Mouse (Mus musculus): ENCODE data around the gene Gjd2. TPM values are rescaled to one million over a fixed set of nuclear protein-coding genes. Genes with fewer than 3 reads are reported as not detected.

The Gjd2 gene
- polyA plus RNA-seq, 1 experiment: not detected

- Histone ChIP-seq H3K36me3 (ENCODE audit: control insufficient read depth, insufficient read depth, low read length, poor library complexity, severe bottlenecking) (no peaks in the 10 kb centered on the region), H3K27ac (ENCODE audit: insufficient read depth, low read length) (no peak overlapping the region), H3K9me3 (replicated peaks; ENCODE audit: control insufficient read depth, insufficient read depth, low read length, poor library complexity, severe bottlenecking) (no peaks in the 10 kb centered on the region), H3K27me3 (ENCODE audit: control insufficient read depth, insufficient read depth, low read length, poor library complexity, severe bottlenecking) (no peaks in the 10 kb centered on the region), H3K9ac (ENCODE audit: low read depth, poor library complexity, severe bottlenecking) (no peak overlapping the region), H3K4me1 (ENCODE audit: control insufficient read depth, insufficient read depth, low read length) (no peaks in the 10 kb centered on the region), H3K4me3 (ENCODE audit: low read depth, low read length) (no peak overlapping the region)
- no peak for TF ChIP-seq POLR2A (IDR thresholded peaks at IDR 0.05; ENCODE audit: insufficient read depth, low read length)
- TF ChIP-seq EP300 (IDR thresholded peaks at IDR 0.05; ENCODE audit: insufficient read depth, low read depth, low read length): no peak
- no peak for TF ChIP-seq CTCF (IDR thresholded peaks at IDR 0.05; ENCODE audit: low read depth, low read length)
Observed at GRCm38 (mm10) chr2:114047960-114048611, 34.7 kb upstream of the Gjd2 start.

DNA sequence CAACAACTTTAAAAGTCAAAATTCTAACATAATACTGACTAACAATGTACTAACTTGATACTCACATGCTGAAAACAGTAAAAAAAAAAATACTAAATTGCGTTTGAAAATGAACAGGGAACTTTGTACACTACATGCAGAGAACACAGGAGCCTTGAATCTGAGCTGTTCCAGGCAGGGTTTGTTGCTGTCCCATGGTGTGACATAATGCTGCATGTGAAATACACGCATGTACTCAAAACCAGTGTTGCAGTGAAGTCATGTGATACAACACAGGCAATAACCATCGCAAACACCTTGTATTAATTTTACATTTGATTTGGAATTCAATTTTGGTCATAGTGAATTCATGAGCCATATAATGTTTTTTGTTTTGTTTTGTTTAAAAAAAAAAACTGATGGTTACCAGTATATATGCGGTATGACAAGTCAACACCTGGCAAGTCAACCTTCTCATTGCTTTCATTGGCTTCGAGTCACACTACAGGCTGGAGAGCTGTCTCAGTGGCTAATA lies 32.8 kb upstream of the Gjd2 start:
- Histone ChIP-seq H3K27ac (ENCODE audit: insufficient read depth, low read length) (no peak overlapping the region), H3K36me3 (ENCODE audit: control insufficient read depth, insufficient read depth, low read length, poor library complexity, severe bottlenecking) (no peaks in the 10 kb centered on the region), H3K4me3 (ENCODE audit: low read depth, low read length) (no peak overlapping the region), H3K9ac (ENCODE audit: low read depth, poor library complexity, severe bottlenecking) (no peak overlapping the region), H3K27me3 (ENCODE audit: control insufficient read depth, insufficient read depth, low read length, poor library complexity, severe bottlenecking) (no peaks in the 10 kb centered on the region), H3K4me1 (ENCODE audit: control insufficient read depth, insufficient read depth, low read length) (no peaks in the 10 kb centered on the region), H3K9me3 (replicated peaks; ENCODE audit: control insufficient read depth, insufficient read depth, low read length, poor library complexity, severe bottlenecking) (no peaks in the 10 kb centered on the region)
- TF ChIP-seq POLR2A (IDR thresholded peaks at IDR 0.05; ENCODE audit: insufficient read depth, low read length): no peak
- TF ChIP-seq CTCF (IDR thresholded peaks at IDR 0.05; ENCODE audit: low read depth, low read length): no peak
- no peak for TF ChIP-seq EP300 (IDR thresholded peaks at IDR 0.05; ENCODE audit: insufficient read depth, low read depth, low read length)

- Histone ChIP-seq H3K4me1 (ENCODE audit: control insufficient read depth, insufficient read depth, low read length) (no peaks in the 10 kb centered on the region), H3K4me3 (ENCODE audit: low read depth, low read length) (no peak overlapping the region), H3K9me3 (replicated peaks; ENCODE audit: control insufficient read depth, insufficient read depth, low read length, poor library complexity, severe bottlenecking) (no peaks in the 10 kb centered on the region), H3K9ac (ENCODE audit: low read depth, poor library complexity, severe bottlenecking) (no peak overlapping the region), H3K27me3 (ENCODE audit: control insufficient read depth, insufficient read depth, low read length, poor library complexity, severe bottlenecking) (no peaks in the 10 kb centered on the region), H3K27ac (ENCODE audit: insufficient read depth, low read length) (no peak overlapping the region), H3K36me3 (ENCODE audit: control insufficient read depth, insufficient read depth, low read length, poor library complexity, severe bottlenecking) (no peaks in the 10 kb centered on the region)
- no peak for TF ChIP-seq CTCF (IDR thresholded peaks at IDR 0.05; ENCODE audit: low read depth, low read length)
- no peak for TF ChIP-seq EP300 (IDR thresholded peaks at IDR 0.05; ENCODE audit: insufficient read depth, low read depth, low read length)
- no peak for TF ChIP-seq POLR2A (IDR thresholded peaks at IDR 0.05; ENCODE audit: insufficient read depth, low read length)
Observed at GRCm38 (mm10) chr2:114037926-114038325, 24.5 kb upstream of the Gjd2 start.

- Histone ChIP-seq H3K36me3 (ENCODE audit: control insufficient read depth, insufficient read depth, low read length, poor library complexity, severe bottlenecking) (no peaks in the 10 kb centered on the region), H3K9me3 (replicated peaks; ENCODE audit: control insufficient read depth, insufficient read depth, low read length, poor library complexity, severe bottlenecking) (no peaks in the 10 kb centered on the region), H3K4me1 (ENCODE audit: control insufficient read depth, insufficient read depth, low read length) (no peaks in the 10 kb centered on the region), H3K27me3 (ENCODE audit: control insufficient read depth, insufficient read depth, low read length, poor library complexity, severe bottlenecking) (no peaks in the 10 kb centered on the region), H3K9ac (ENCODE audit: low read depth, poor library complexity, severe bottlenecking) (no peak overlapping the region), H3K4me3 (ENCODE audit: low read depth, low read length) (no peak overlapping the region), H3K27ac (ENCODE audit: insufficient read depth, low read length) (no peak overlapping the region)
- no peak for TF ChIP-seq POLR2A (IDR thresholded peaks at IDR 0.05; ENCODE audit: insufficient read depth, low read length)
- TF ChIP-seq EP300 (IDR thresholded peaks at IDR 0.05; ENCODE audit: insufficient read depth, low read depth, low read length): no peak
- no peak for TF ChIP-seq CTCF (IDR thresholded peaks at IDR 0.05; ENCODE audit: low read depth, low read length)
Observed at GRCm38 (mm10) chr2:114032259-114032658, 18.8 kb upstream of the Gjd2 start.

DNA sequence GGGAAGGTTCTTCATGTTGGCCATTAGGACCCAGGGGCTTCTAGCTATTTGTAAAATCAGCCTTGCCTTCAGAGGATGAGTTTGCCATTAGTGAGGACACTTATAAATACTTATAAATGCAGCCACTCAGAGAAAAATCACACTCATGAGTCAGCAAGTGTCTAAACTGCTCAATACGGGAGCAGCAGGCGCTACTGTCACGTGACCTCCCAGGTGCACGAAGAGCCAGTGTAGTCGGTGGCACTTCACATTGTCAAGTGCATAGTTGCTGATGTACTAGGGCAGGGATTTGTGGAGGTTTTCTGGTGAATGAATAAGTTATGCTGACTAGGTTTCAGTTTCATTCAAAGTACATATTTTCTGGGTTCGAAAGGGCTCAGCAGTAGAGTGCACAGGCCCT lies 10.0 kb upstream of the Gjd2 start:
- Histone ChIP-seq H3K4me3 (ENCODE audit: low read depth, low read length) (no peak overlapping the region), H3K27me3 (ENCODE audit: control insufficient read depth, insufficient read depth, low read length, poor library complexity, severe bottlenecking) (no peaks in the 10 kb centered on the region), H3K9me3 (replicated peaks; ENCODE audit: control insufficient read depth, insufficient read depth, low read length, poor library complexity, severe bottlenecking) (no peaks in the 10 kb centered on the region), H3K36me3 (ENCODE audit: control insufficient read depth, insufficient read depth, low read length, poor library complexity, severe bottlenecking) (no peaks in the 10 kb centered on the region), H3K27ac (ENCODE audit: insufficient read depth, low read length) (no peak overlapping the region), H3K4me1 (ENCODE audit: control insufficient read depth, insufficient read depth, low read length) (no peaks in the 10 kb centered on the region), H3K9ac (ENCODE audit: low read depth, poor library complexity, severe bottlenecking) (no peak overlapping the region)
- TF ChIP-seq POLR2A (IDR thresholded peaks at IDR 0.05; ENCODE audit: insufficient read depth, low read length) (no peak), CTCF (IDR thresholded peaks at IDR 0.05; ENCODE audit: low read depth, low read length) (no peak), EP300 (IDR thresholded peaks at IDR 0.05; ENCODE audit: insufficient read depth, low read depth, low read length) (no peak)

GRCm38 (mm10) chr2:114020210-114020563 lies 6.8 kb upstream of the Gjd2 start:
- Histone ChIP-seq H3K4me1 (ENCODE audit: control insufficient read depth, insufficient read depth, low read length) (no peaks in the 10 kb centered on the region), H3K27me3 (ENCODE audit: control insufficient read depth, insufficient read depth, low read length, poor library complexity, severe bottlenecking) (no peaks in the 10 kb centered on the region), H3K4me3 (ENCODE audit: low read depth, low read length) (no peak overlapping the region), H3K36me3 (ENCODE audit: control insufficient read depth, insufficient read depth, low read length, poor library complexity, severe bottlenecking) (no peaks in the 10 kb centered on the region), H3K9ac (ENCODE audit: low read depth, poor library complexity, severe bottlenecking) (no peak overlapping the region), H3K9me3 (replicated peaks; ENCODE audit: control insufficient read depth, insufficient read depth, low read length, poor library complexity, severe bottlenecking) (no peaks in the 10 kb centered on the region), H3K27ac (ENCODE audit: insufficient read depth, low read length) (no peak overlapping the region)
- TF ChIP-seq CTCF (IDR thresholded peaks at IDR 0.05; ENCODE audit: low read depth, low read length): no peak
- TF ChIP-seq EP300 (IDR thresholded peaks at IDR 0.05; ENCODE audit: insufficient read depth, low read depth, low read length): no peak
- TF ChIP-seq POLR2A (IDR thresholded peaks at IDR 0.05; ENCODE audit: insufficient read depth, low read length): no peak
